Mouse (Mus musculus) neural tube, embryonic 13.5 days (tissue): ENCODE measurements at regions not wholly inside any gene's neighbourhood (a gene's known extent, or its start where the extent isn't known, plus 50 kb on each side); places are given as distances from the start of the nearest gene placed in this dataset.
"Not testable (repeated sequence)": the region's sequence is repeated elsewhere in the genome, so short reads cannot be mapped to it uniquely, and the experiment has no call there.

Source experiments
- ATAC-seq: fragments of 200-750 bp; cut with Nextera tagmentation; 2 replicates; pipeline ENCODE4 v1.8.0; 2017; ENCODE audit warnings: low read depth, mild to moderate bottlenecking, moderate TSS enrichment, moderate library complexity
- H3K27ac ChIP-seq: fragments of 300-500 bp; sonication (generic); replicated peaks from 2 replicates; pipeline ENCODE4 v1.5.1; 2015; ENCODE audit warnings: moderate library complexity, mild to moderate bottlenecking, inconsistent platforms
- H3K27me3 ChIP-seq: fragments of 300-500 bp; sonication (generic); 2 replicates; pipeline ENCODE4 v1.6.1; 2015; ENCODE audit warnings: mild to moderate bottlenecking, inconsistent platforms
- H3K36me3 ChIP-seq: fragments of 300-500 bp; sonication (generic); 2 replicates; pipeline ENCODE4 v1.6.1; 2015; ENCODE audit warnings: mild to moderate bottlenecking, inconsistent platforms
- H3K4me1 ChIP-seq: fragments of 300-500 bp; sonication (generic); replicated peaks from 2 replicates; pipeline ENCODE4 v1.6.1; 2015; ENCODE audit warnings: inconsistent platforms
- H3K4me2 ChIP-seq: fragments of 300-500 bp; sonication (generic); 2 replicates; pipeline ENCODE4 v1.6.1; 2015; ENCODE audit warnings: inconsistent platforms, mild to moderate bottlenecking, moderate library complexity
- H3K4me3 ChIP-seq: fragments of 300-500 bp; sonication (generic); 2 replicates; pipeline ENCODE4 v1.5.1; 2015; ENCODE audit warnings: mild to moderate bottlenecking, inconsistent platforms
- H3K9ac ChIP-seq: fragments of 300-500 bp; sonication (generic); 2 replicates; pipeline ENCODE4 v1.6.1; 2015; ENCODE audit warnings: moderate library complexity, mild to moderate bottlenecking, inconsistent platforms
- H3K9me3 ChIP-seq: fragments of 300-500 bp; sonication (generic); 2 replicates; pipeline ENCODE4 v1.6.1; 2016; ENCODE audit warnings: inconsistent platforms
- WGBS: fragments of 180-500 bp; shearing (Covaris S2); methylation state at CpG from one replicate; pipeline ENCODE4 v1.1.7; 2015; 5-methylcytosine and 5-hydroxymethylcytosine counted together

DNA sequence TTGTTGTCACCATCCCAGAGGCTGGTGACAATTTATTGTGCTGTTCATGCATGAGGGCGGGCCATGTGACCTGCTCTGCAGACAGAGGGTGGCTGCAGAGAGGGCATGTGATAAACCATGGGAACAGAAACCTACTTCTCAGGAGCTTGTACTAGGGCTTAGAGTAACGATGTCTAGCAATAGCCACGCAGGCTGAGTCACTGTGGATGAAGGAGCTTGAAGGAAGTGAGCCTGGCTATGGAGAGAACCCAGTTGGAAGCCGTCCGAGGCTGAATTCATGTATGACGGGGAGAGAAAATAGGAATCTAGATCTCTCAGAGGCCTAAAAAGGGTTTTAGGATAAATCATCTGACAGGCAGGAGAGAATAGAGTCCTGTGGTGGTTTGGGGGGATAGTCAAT is 988.0 kb downstream of the 4930447A16Rik start:
- WGBS: 91% methylated on average over 6 of the region's 6 CpGs
- Histone ChIP-seq H3K36me3 (no peaks in the 10 kb centered on the region), H3K4me1 (peaks cover 6% of the 10 kb centered on the region; the same call in 1 of the 2 replicates), H3K4me2 (no peak overlapping the region), H3K27me3 (no peaks in the 10 kb centered on the region), H3K27ac (no peak overlapping the region), H3K9me3 (no peaks in the 10 kb centered on the region), H3K4me3 (no peak overlapping the region), H3K9ac (no peak overlapping the region)
- ATAC-seq: no peak

DNA sequence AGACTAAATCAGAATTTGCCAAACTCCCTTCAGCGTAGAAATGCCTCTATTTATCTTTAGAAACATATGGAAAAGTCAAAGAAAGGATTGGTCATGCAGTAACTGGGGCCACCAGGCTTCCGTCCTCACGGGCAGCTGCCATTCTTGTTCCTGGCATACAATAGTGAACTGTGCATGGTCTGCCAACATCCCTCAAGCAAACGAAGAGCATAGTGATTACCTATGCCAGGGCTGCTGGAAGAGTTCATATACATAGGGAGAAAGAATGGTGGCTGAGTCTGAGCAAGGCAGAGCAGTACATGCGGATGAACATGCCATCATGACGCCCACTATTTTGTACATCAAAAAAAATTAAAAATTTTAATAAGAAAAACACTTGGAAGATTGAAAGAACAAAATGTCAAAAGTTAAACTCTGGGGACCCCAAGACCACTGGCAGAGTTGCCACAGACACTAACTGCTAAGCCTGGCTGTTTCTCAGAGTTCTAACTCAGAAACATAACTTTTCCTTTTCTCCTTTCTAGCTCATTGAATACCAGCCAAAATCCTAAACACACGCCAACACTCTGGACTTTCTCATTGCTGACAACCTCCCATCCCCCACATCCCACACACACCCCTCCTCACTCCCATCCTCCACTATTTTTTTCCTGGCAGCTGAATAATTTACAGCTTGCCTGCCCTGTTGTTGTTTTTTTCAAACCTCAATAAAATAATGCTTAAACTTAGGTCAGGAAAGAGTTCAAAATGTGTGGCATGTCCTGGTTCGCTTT is 989.1 kb downstream of the 4930447A16Rik start:
- no peak overlapping the region for H3K4me2 ChIP-seq
- no peaks in the 10 kb centered on the region for H3K36me3 ChIP-seq
- H3K27ac ChIP-seq: no peak overlapping the region
- H3K4me3 ChIP-seq: no peak overlapping the region
- H3K9me3 ChIP-seq: no peaks in the 10 kb centered on the region
- H3K9ac ChIP-seq: no peak overlapping the region
- no peak for ATAC-seq
- H3K27me3 ChIP-seq: no peaks in the 10 kb centered on the region
- WGBS: 71% methylated on average over 8 of the region's 8 CpGs
- H3K4me1 ChIP-seq: peaks cover 6% of the 10 kb centered on the region; the same call in 1 of the 2 replicates

DNA sequence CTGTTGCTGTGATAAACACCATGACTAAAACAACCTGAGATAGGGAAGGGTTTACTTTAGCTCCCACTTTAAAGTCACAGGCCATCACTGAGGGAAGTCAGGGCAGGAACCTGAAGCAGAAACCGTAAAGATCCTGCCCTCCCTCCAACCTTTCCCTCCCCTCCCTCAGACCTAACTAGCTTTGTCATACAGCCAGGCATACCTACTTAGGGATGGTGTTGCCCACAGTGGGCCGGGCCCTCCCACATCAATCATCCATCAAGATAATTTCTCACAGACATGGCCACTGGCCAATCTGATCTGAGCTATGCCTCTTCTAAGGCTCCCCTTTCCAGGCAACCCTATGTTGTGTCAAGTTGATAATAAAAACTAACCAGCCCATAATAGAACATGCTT is 989.7 kb downstream of the 4930447A16Rik start:
- 66% methylated on average over 2 of the region's 2 CpGs for WGBS
- ATAC-seq: no peak
- H3K4me1 ChIP-seq: peaks cover 6% of the 10 kb centered on the region; the same call in 1 of the 2 replicates

DNA sequence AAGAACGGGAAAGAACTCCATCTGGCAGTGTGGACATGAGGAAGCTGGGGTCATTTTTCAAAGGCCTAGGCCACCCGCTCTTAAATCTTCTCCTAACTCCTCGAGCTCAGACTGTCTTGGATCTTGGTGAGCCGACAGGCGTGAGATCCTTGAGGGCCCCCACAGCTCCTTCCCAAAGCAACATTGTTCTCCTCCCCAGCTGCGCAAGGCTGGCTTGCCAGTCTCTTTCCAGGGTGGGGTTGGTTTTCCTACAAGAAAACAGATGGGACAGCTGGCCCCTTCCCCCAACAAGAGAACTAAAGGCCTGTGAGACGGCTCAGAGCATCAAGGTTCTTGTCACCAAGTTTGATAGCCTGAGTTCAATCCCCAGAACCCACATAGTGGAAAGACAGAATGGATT is 994.3 kb downstream of the 4930447A16Rik start:
- H3K9me3 ChIP-seq: no peaks in the 10 kb centered on the region
- no peaks in the 10 kb centered on the region for H3K36me3 ChIP-seq
- no peak overlapping the region for H3K4me3 ChIP-seq
- peaks cover 2% of the 10 kb centered on the region; the same call in 1 of the 2 replicates for H3K4me1 ChIP-seq
- no peak for ATAC-seq
- no peak overlapping the region for H3K27ac ChIP-seq
- no peak overlapping the region for H3K9ac ChIP-seq
- no peaks in the 10 kb centered on the region for H3K27me3 ChIP-seq
- WGBS: 63% methylated on average over 7 of the region's 7 CpGs
- H3K4me2 ChIP-seq: no peak overlapping the region

More for the DNA sequence above, 989.7 kb downstream of the 4930447A16Rik start:
- H3K9ac ChIP-seq: no peak overlapping the region
- no peaks in the 10 kb centered on the region for H3K27me3 ChIP-seq
- no peaks in the 10 kb centered on the region for H3K36me3 ChIP-seq
- H3K27ac ChIP-seq: no peak overlapping the region
- H3K4me3 ChIP-seq: no peak overlapping the region
- H3K4me2 ChIP-seq: no peak overlapping the region
- no peaks in the 10 kb centered on the region for H3K9me3 ChIP-seq

DNA sequence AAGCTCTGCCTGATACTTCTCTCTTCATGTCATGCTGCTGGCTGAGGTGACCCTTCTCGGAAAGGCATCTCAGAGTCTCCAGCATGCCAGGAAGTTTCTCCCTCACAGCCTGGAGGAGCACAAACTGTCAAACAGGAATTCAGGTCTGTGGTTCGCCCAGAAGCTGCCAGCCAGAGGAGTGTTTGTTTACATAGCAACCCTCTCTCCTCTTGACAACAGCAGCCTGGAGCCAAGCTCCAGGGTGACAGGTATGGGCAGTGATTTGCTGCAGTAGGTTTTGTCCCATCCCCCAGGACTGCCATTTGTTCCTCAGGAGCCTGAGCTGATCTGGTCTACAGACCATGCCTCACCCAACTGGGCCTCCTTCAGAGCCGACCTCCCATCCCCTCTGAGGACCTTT is 995.4 kb downstream of the 4930447A16Rik start:
- Histone ChIP-seq H3K4me2 (no peak overlapping the region), H3K27ac (no peak overlapping the region), H3K9ac (no peak overlapping the region), H3K4me1 (no peaks in the 10 kb centered on the region), H3K36me3 (no peaks in the 10 kb centered on the region), H3K4me3 (no peak overlapping the region), H3K27me3 (no peaks in the 10 kb centered on the region), H3K9me3 (no peaks in the 10 kb centered on the region)
- ATAC-seq: no peak
- 46% methylated on average over 3 of the region's 3 CpGs for WGBS

DNA sequence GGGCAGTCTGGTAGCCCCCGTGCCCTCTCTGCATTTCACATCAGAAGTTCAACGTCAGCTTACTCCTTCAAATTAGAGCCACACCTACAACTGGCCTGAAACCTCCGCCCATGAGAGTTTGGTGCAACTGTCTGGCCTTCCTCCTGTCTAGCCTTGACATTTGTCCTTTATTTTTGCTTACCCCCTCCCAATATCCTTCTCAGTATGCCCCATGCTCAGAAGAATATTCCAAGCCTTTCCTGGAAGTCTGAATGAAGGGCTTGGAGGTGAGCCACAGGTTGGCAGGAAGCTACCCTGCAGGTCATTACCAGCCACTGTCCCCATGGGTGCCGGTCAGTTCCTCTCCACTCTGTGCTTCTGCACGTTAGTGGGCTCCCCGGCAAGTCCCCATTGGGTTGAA is 997.4 kb downstream of the 4930447A16Rik start:
- ATAC-seq: no peak
- H3K4me3 ChIP-seq: no peak overlapping the region
- no peak overlapping the region for H3K27ac ChIP-seq
- no peak overlapping the region for H3K9ac ChIP-seq
- H3K4me1 ChIP-seq: no peaks in the 10 kb centered on the region
- WGBS: 80% methylated on average over 6 of the region's 6 CpGs
- no peaks in the 10 kb centered on the region for H3K27me3 ChIP-seq
- no peaks in the 10 kb centered on the region for H3K9me3 ChIP-seq
- H3K36me3 ChIP-seq: no peaks in the 10 kb centered on the region
- H3K4me2 ChIP-seq: no peak overlapping the region

DNA sequence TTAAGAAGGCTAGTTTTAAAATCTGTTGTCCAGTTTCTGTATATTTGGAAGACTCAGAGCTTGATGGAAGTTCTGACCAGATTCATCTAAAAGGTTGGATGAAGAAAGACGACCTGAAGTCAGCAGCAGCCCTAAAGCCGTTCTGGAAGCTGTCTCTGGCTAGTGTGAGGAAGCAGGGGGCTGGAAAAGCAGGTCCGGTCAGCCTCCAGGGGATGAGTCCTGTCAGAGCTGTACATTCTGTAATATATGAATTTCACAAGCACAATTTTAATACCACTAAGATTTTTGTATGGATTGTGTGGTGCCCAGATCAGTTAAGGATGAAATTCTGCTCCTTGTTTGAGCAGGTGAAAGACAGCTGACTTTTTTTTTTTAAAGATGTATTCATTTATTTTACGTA is 1000.2 kb downstream of the 4930447A16Rik start:
- no peak overlapping the region for H3K9ac ChIP-seq

DNA sequence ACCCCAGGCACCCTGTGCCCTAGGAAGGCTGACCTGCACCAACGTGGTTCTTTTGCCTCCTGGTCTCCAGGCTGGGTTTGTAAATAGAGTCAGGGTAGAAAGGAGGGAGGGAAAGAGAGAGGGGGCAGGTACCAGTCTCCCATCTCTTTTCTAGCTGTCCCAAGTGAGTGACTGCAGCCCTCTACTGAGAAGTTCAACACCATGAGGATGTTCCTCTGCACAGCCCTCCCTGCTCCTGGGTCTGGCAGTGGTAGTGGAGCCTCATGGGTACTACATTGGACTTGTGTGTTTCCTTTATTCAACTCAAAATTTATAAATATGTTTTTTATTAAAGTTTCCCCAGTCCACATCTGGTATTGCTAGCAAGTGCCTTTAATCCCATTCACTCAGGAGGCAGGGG is 1002.6 kb downstream of the 4930447A16Rik start:
- 56% methylated on average over 1 of the region's 1 CpGs for WGBS
- Histone ChIP-seq H3K4me2 (no peak overlapping the region), H3K27me3 (no peaks in the 10 kb centered on the region), H3K27ac (no peak overlapping the region), H3K4me1 (no peaks in the 10 kb centered on the region), H3K4me3 (no peak overlapping the region), H3K9me3 (no peaks in the 10 kb centered on the region), H3K36me3 (no peaks in the 10 kb centered on the region), H3K9ac (no peak overlapping the region)
- no peak for ATAC-seq

More for the DNA sequence above, 1000.2 kb downstream of the 4930447A16Rik start:
- H3K4me3 ChIP-seq: no peak overlapping the region
- no peaks in the 10 kb centered on the region for H3K4me1 ChIP-seq
- no peak overlapping the region for H3K27ac ChIP-seq
- no peaks in the 10 kb centered on the region for H3K9me3 ChIP-seq
- no peaks in the 10 kb centered on the region for H3K27me3 ChIP-seq
- H3K4me2 ChIP-seq: no peak overlapping the region
- WGBS: 90% methylated on average over 4 of the region's 4 CpGs
- ATAC-seq: no peak
- H3K36me3 ChIP-seq: no peaks in the 10 kb centered on the region

DNA sequence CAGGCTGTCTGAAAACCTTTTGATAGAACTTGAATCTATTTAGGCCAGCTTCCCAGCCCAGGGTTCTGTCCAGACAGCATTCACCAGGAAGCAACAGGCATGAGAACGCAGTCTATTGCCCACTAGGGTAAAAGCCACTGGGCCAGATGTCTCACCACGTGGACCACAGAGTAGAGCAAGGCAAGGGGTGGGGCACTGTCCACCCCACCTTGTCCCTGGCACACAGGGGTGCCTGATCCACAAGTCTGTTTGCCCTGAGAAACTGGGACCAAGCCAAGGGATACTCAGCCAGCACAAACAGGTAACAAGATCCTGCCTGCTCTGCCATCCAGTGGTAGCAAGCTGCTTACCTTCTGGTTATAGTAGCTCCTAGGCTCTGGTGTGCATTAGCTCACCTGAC is 1006.3 kb downstream of the 4930447A16Rik start:
- Histone ChIP-seq H3K4me3 (no peak overlapping the region), H3K9me3 (peaks cover 13% of the 10 kb centered on the region), H3K9ac (no peak overlapping the region), H3K4me2 (no peak overlapping the region), H3K4me1 (no peaks in the 10 kb centered on the region), H3K27ac (no peak overlapping the region), H3K27me3 (no peaks in the 10 kb centered on the region), H3K36me3 (no peaks in the 10 kb centered on the region)
- WGBS: 65% methylated on average over 2 of the region's 2 CpGs
- ATAC-seq: no peak

DNA sequence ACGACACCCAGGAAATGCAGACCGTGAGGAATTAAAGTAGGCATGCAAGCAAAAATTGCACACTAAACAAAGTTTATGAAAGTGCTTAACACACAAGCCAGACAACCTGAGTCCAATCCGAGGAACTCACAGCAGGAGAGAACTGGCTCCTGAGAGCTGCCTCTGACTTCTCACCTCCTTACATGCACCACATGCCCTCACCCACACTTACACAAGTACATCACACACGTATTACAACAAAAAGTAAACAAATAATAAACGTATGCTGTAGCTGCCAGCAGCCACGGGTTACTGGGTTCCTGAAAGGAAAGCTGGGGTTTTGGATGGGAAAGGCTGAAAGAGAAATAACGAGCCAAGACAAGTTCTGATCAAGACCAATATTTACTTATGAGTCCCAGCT is 1008.0 kb downstream of the 4930447A16Rik start:
- Histone ChIP-seq H3K36me3 (no peaks in the 10 kb centered on the region), H3K9me3 (peaks cover 13% of the 10 kb centered on the region), H3K4me1 (no peaks in the 10 kb centered on the region), H3K9ac (no peak overlapping the region), H3K27ac (no peak overlapping the region), H3K4me3 (no peak overlapping the region), H3K27me3 (no peaks in the 10 kb centered on the region), H3K4me2 (no peak overlapping the region)
- 89% methylated on average over 7 of the region's 7 CpGs for WGBS
- no peak for ATAC-seq

DNA sequence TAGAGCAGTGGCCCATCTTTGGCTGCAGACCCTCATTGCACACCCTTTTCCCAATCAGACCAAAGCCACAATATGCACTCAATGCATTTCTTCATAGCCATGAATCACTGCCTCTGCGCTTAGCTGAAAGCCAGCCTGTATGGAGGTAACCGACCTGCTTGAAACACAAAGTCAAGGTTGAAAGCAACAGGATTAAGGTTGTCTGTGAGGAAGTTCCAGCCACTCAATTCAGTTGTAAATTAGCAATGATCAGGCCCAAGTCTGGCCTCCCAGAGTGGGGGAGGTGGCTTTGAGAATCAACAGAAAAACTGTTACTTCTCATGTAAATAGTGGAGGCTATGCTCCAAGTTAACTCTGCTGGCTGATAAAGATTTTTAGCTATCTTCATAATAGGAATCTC is 1008.9 kb downstream of the 4930447A16Rik start:
- 89% methylated on average over 2 of the region's 2 CpGs for WGBS
- H3K9me3 ChIP-seq: peaks cover 13% of the 10 kb centered on the region
- H3K4me1 ChIP-seq, H3K27me3 ChIP-seq, H3K4me3 ChIP-seq, H3K4me2 ChIP-seq, H3K9ac ChIP-seq, H3K36me3 ChIP-seq, H3K27ac ChIP-seq, ATAC-seq: not testable (repeated sequence)
